Mouse (Mus musculus) erythroblast, embryonic 14.5 days (primary cell): ENCODE measurements at regions not wholly inside any gene's neighbourhood (a gene's known extent, or its start where the extent isn't known, plus 50 kb on each side); places are given as distances from the start of the nearest gene placed in this dataset.

Source experiments
- GATA1 ChIP-seq: IDR thresholded peaks from 2 replicates; pipeline ENCODE4 v1.6.1; 2012; ENCODE audit warnings: low read length, inconsistent platforms, mixed read lengths
- TAL1 ChIP-seq: IDR thresholded peaks from 3 replicates; pipeline ENCODE4 v1.6.1; 2012; ENCODE audit warnings: low read length, inconsistent platforms, mixed read lengths

- TF ChIP-seq GATA1 (no peak), TAL1 (no peak)
Observed at GRCm38 (mm10) chr9:88274681-88275336, 52.2 kb upstream of the Nt5e start.
